17 mouse cellular contexts compared by ENCODE assay signal in genomic region chr11:77896011-77896410, GRCm38 (mm10). TPM values are rescaled to one million over a fixed set of nuclear protein-coding genes. Genes with fewer than 3 reads are reported as not detected.
DNase-seq lines count a peak whose midpoint lies in the region; ATAC-seq and TF ChIP-seq lines count a peak whose summit lies in the region.
"Had no signal": no experiment of that assay in that cellular context is flagged by ENCODE, and none has a peak within 500 bp of the region (broad histone marks: within the 10 kb centered on the region; RNA-seq: fewer than 3 reads in every experiment).

No protein-coding gene starts in this region.

- no peak for DNase-seq in layer of hippocampus, adult 2 months (ENCODE audit: low spot score in 2 of 2)
- no peak for DNase-seq in layer of hippocampus, postnatal 36 days
- DNase-seq in midbrain, postnatal 0 days (ENCODE audit: low spot score) = no peak
- DNase-seq in stomach, postnatal 0 days (ENCODE audit: low spot score) = no peak
- DNase-seq in spleen, postnatal 14 days (ENCODE audit: low spot score in 2 of 2) = no peak
- DNase-seq: adrenal gland, postnatal 14 days; heart, postnatal 14 days; kidney, adult 18-20 months; left cerebral cortex, postnatal 4 days; lung, postnatal 36 days had no signal

- no peak for TF ChIP-seq EP300 in stomach, postnatal 0 days (optimal IDR thresholded peaks at IDR 0.05)

- H3K9ac ChIP-seq in forebrain, embryonic 13.5 days = 0 out of 2 replicates have a peak overlapping the region, but pooled peaks have one; percentile 22
- no peak overlapping the region for H3K9ac ChIP-seq in hindbrain, embryonic 16.5 days (ENCODE audit: low read depth, low read length)
- no peak overlapping the region for H3K9ac ChIP-seq in midbrain, postnatal 0 days (replicated peaks; ENCODE audit: low read length, poor library complexity, severe bottlenecking)
- H3K9ac ChIP-seq in stomach, postnatal 0 days (ENCODE audit: low read length) = no peak overlapping the region
- H3K9ac ChIP-seq: liver, embryonic 15.5 days had no signal

- no peaks in the 10 kb centered on the region for H3K27me3 ChIP-seq in forebrain, embryonic 13.5 days
- no peaks in the 10 kb centered on the region for H3K27me3 ChIP-seq in hindbrain, embryonic 16.5 days (replicated peaks; ENCODE audit: control insufficient read depth, insufficient read depth, low read length)
- no peaks in the 10 kb centered on the region for H3K27me3 ChIP-seq in midbrain, postnatal 0 days (ENCODE audit: insufficient read depth, low read length)
- no peaks in the 10 kb centered on the region for H3K27me3 ChIP-seq in stomach, postnatal 0 days (ENCODE audit: control insufficient read depth, insufficient read depth, low read length)

- H3K36me3 ChIP-seq in forebrain, embryonic 13.5 days (ENCODE audit: poor library complexity, severe bottlenecking) = no peaks in the 10 kb centered on the region
- H3K36me3 ChIP-seq in hindbrain, embryonic 16.5 days (ENCODE audit: control insufficient read depth, insufficient read depth, low read length) = no peaks in the 10 kb centered on the region
- no peaks in the 10 kb centered on the region for H3K36me3 ChIP-seq in midbrain, postnatal 0 days (ENCODE audit: insufficient read depth, low read length)
- H3K36me3 ChIP-seq in stomach, postnatal 0 days (ENCODE audit: control insufficient read depth, insufficient read depth, low read length) = no peaks in the 10 kb centered on the region
- H3K36me3 ChIP-seq: liver, embryonic 15.5 days had no signal

- no peak for ATAC-seq in forebrain, embryonic 13.5 days
- ATAC-seq in hindbrain, embryonic 16.5 days = no peak
- ATAC-seq in midbrain, postnatal 0 days (ENCODE audit: low FRiP score) = no peak
- ATAC-seq in stomach, postnatal 0 days (ENCODE audit: low FRiP score, low TSS enrichment) = no peak
- no peak for ATAC-seq in erythroid progenitor cell, adult 5-6 weeks (replicated peaks; ENCODE audit: low FRiP score, poor library complexity, severe bottlenecking)

- peak; percentile 27 for TF ChIP-seq CTCF in layer of hippocampus, adult 2 months (conservative IDR thresholded peaks at IDR 0.05)
- TF ChIP-seq CTCF in midbrain, postnatal 0 days (IDR thresholded peaks at IDR 0.05) = no peak
- TF ChIP-seq CTCF in stomach, postnatal 0 days (IDR thresholded peaks at IDR 0.05; ENCODE audit: low read depth) = no peak

- peak overlapping the region; percentile 88 for H3K27ac ChIP-seq in layer of hippocampus, adult 2 months
- peak overlapping the region; percentile 99 for H3K27ac ChIP-seq in forebrain, embryonic 13.5 days
- peak overlapping the region; percentile 80; the same call in 1 of the 2 replicates for H3K27ac ChIP-seq in hindbrain, embryonic 16.5 days (ENCODE audit: low read depth, low read length)
- peak overlapping the region; percentile 87 for H3K27ac ChIP-seq in midbrain, postnatal 0 days (ENCODE audit: low read depth, low read length)
- H3K27ac ChIP-seq in stomach, postnatal 0 days (replicated peaks) = no peak overlapping the region
- H3K27ac ChIP-seq: liver, embryonic 15.5 days had no signal

- 53% methylated on average over 9 of the region's 9 CpGs for WGBS in forebrain, embryonic 13.5 days
- 35% methylated on average over 9 of the region's 9 CpGs for WGBS in hindbrain, embryonic 16.5 days
- 33% methylated on average over 9 of the region's 9 CpGs for WGBS in midbrain, postnatal 0 days
- 74% methylated on average over 9 of the region's 9 CpGs for WGBS in stomach, postnatal 0 days

- H3K4me3 ChIP-seq in layer of hippocampus, adult 2 months = no peak overlapping the region; the same call in 1 of the 2 replicates
- no peak overlapping the region for H3K4me3 ChIP-seq in forebrain, embryonic 13.5 days
- no peak overlapping the region for H3K4me3 ChIP-seq in hindbrain, embryonic 16.5 days (ENCODE audit: low read length)
- no peak overlapping the region for H3K4me3 ChIP-seq in midbrain, postnatal 0 days (ENCODE audit: low read depth, low read length)
- H3K4me3 ChIP-seq in stomach, postnatal 0 days (ENCODE audit: low read depth, low read length) = no peak overlapping the region
- H3K4me3 ChIP-seq: liver, embryonic 15.5 days had no signal

- peak overlapping the region; percentile 53 for H3K4me2 ChIP-seq in forebrain, embryonic 13.5 days
- H3K4me2 ChIP-seq in hindbrain, embryonic 16.5 days (ENCODE audit: low read length) = no peak overlapping the region
- H3K4me2 ChIP-seq in midbrain, postnatal 0 days (ENCODE audit: low read depth, low read length, poor library complexity, severe bottlenecking) = no peak overlapping the region
- no peak overlapping the region for H3K4me2 ChIP-seq in stomach, postnatal 0 days (replicated peaks; ENCODE audit: low read depth)
- H3K4me2 ChIP-seq: liver, embryonic 15.5 days had no signal

- peaks cover 80% of the 10 kb centered on the region for H3K4me1 ChIP-seq in forebrain, embryonic 13.5 days
- peaks cover 48% of the 10 kb centered on the region for H3K4me1 ChIP-seq in hindbrain, embryonic 16.5 days (ENCODE audit: control insufficient read depth, insufficient read depth, low read depth, low read length)
- peaks cover 34% of the 10 kb centered on the region for H3K4me1 ChIP-seq in midbrain, postnatal 0 days (ENCODE audit: insufficient read depth, low read length)
- H3K4me1 ChIP-seq in stomach, postnatal 0 days (replicated peaks; ENCODE audit: control insufficient read depth, insufficient read depth) = peaks cover 4% of the 10 kb centered on the region

- H3K9me3 ChIP-seq in forebrain, embryonic 13.5 days (replicated peaks) = no peaks in the 10 kb centered on the region
- no peaks in the 10 kb centered on the region for H3K9me3 ChIP-seq in hindbrain, embryonic 16.5 days (ENCODE audit: control insufficient read depth, low read length)
- H3K9me3 ChIP-seq in midbrain, postnatal 0 days (ENCODE audit: low read length) = no peaks in the 10 kb centered on the region
- H3K9me3 ChIP-seq in stomach, postnatal 0 days (ENCODE audit: control insufficient read depth, low read length) = no peaks in the 10 kb centered on the region
- H3K9me3 ChIP-seq: liver, embryonic 15.5 days had no signal

RNA-seq across cellular contexts. Expression of gene Pipox, which starts 2.1 kb away (rescaled TPM):
- total RNA-seq in layer of hippocampus, adult 2 months (2021) = 1 to 10 TPM in 1 of 2 experiments, under 1 TPM in 1; 0.84 to 1.2 TPM
- 1 to 10 TPM; 1.3 to 1.7 TPM for total RNA-seq in layer of hippocampus, postnatal 36 days (2021)
- 12.7 and 15.1 TPM in 2 replicates for polyA plus RNA-seq in forebrain, embryonic 13.5 days (2015; fragmentation: Nextera tagmentation; extraction: Ambion mirVana)
- polyA plus RNA-seq in hindbrain, embryonic 16.5 days (2015; fragmentation: Nextera tagmentation; extraction: Ambion mirVana) = 5.9 and 7.7 TPM in 2 replicates
- total RNA-seq in midbrain, postnatal 0 days (2014; rRNA removed) = 3.4 and 3.6 TPM in 2 replicates
- polyA plus RNA-seq in midbrain, postnatal 0 days (2015; fragmentation: Nextera tagmentation; extraction: Ambion mirVana) = 3.8 and 5.1 TPM in 2 replicates
- polyA plus RNA-seq in stomach, postnatal 0 days (2015; fragmentation: Nextera tagmentation; extraction: Ambion mirVana) = 8.4 and 10.1 TPM in 2 replicates
- not detected in 2 replicates for total RNA-seq in erythroid progenitor cell, adult 5-6 weeks (2015; ENCODE audit: low replicate concordance)
- total RNA-seq in erythroid progenitor cell, adult 5-6 weeks (2017; ENCODE audit: low replicate concordance) = not detected in 2 replicates
- total RNA-seq: gastrocnemius, adult 8-10 months; MEL; monocyte, adult 5-6 weeks had no signal

RNA-seq across cellular contexts. Expression of gene Sez6, which starts 34.6 kb away (rescaled TPM):
- total RNA-seq in layer of hippocampus, adult 2 months (2021) = 100 to 1,000 TPM; 154 to 159 TPM
- 100 to 1,000 TPM; 148 to 153 TPM for total RNA-seq in layer of hippocampus, postnatal 36 days (2021)
- 141 and 165 TPM in 2 replicates for polyA plus RNA-seq in forebrain, embryonic 13.5 days (2015; fragmentation: Nextera tagmentation; extraction: Ambion mirVana)
- 132 and 156 TPM in 2 replicates for polyA plus RNA-seq in hindbrain, embryonic 16.5 days (2015; fragmentation: Nextera tagmentation; extraction: Ambion mirVana)
- 160 and 173 TPM in 2 replicates for total RNA-seq in midbrain, postnatal 0 days (2014; rRNA removed)
- 121 and 125 TPM in 2 replicates for polyA plus RNA-seq in midbrain, postnatal 0 days (2015; fragmentation: Nextera tagmentation; extraction: Ambion mirVana)
- polyA plus RNA-seq in stomach, postnatal 0 days (2015; fragmentation: Nextera tagmentation; extraction: Ambion mirVana) = 1.2 and 1.4 TPM in 2 replicates
- total RNA-seq in erythroid progenitor cell, adult 5-6 weeks (2015; ENCODE audit: low replicate concordance) = not detected in 2 replicates
- not detected in 2 replicates for total RNA-seq in erythroid progenitor cell, adult 5-6 weeks (2017; ENCODE audit: low replicate concordance)
- total RNA-seq: monocyte, adult 5-6 weeks had no signal

Comparison
In these comparisons a context has a peak if more than half of its experiments do, and no peak if none do; other contexts are left out.
1. RNA of gene Sez6, which starts 34.6 kb away (total RNA-seq): 160 to 173 TPM in midbrain, postnatal 0 days, 154 to 159 TPM in layer of hippocampus, adult 2 months and 148 to 153 TPM in layer of hippocampus, postnatal 36 days; not detected in erythroid progenitor cell, adult 5-6 weeks; every median in the first group is over 100 times any median in the second.